Mouse (Mus musculus) ES-Bruce4 (cell line): ENCODE measurements around the gene Cbx7.
"Not testable (repeated sequence)": the region's sequence is repeated elsewhere in the genome, so short reads cannot be mapped to it uniquely, and the experiment has no call there.

Source experiments
- CTCF ChIP-seq: IDR thresholded peaks from one replicate; pipeline ENCODE4 v1.8.1; 2011; ENCODE audit warnings: low read depth, low read length
- EP300 ChIP-seq: IDR thresholded peaks from 2 replicates; pipeline ENCODE4 v1.6.1; 2011; ENCODE audit warnings: low read depth, low read length; ENCODE audit not compliant: insufficient read depth
- POLR2A ChIP-seq: IDR thresholded peaks from one replicate; pipeline ENCODE4 v1.8.1; 2011; ENCODE audit warnings: low read length; ENCODE audit not compliant: insufficient read depth

DNA sequence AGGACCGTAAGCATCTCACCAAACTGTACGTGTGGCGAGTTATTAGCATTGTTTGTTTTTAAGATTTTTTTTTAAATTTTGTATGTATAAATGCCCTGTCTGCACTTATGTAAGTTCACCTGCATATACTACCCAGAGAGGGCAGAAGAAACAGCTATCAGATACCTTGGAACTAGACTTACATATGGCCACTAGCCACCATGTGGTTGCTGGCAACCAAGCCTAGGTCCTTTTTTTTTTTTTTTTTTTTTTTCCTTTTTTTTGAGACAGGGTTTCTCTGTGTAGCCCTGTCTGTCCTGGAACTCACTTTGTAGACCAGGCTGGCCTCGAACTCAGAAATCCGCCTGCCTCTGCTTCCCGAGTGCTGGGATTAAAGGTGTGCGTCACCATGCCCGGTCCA, 67.8 kb downstream of the Cbx7 start:
- TF ChIP-seq CTCF, POLR2A, EP300: not testable (repeated sequence)
